Mouse (Mus musculus) effector memory CD4-positive, alpha-beta T cell, adult 5 months (primary cell): Measurements from ENCODE around the gene Hdac9. TPM values are rescaled to one million over a fixed set of nuclear protein-coding genes. Genes with fewer than 3 reads are reported as not detected.

Experiments used
- polyA plus RNA-seq: library from polyadenylated mRNA; unstranded; fragments of 100-300 nt; shearing (Covaris generic); gene quantifications from one replicate; pipeline ENCODE4 v1.2.1, GENCODE M21; 2017

Gene Hdac9
- polyA plus RNA-seq = 0.11 TPM

GRCm38 (mm10) chr12:34916995-34917394 is at the start of gene Hdac9:
Hdac9 (minus strand) TSS chr12:34917095.

Other genes starting within 250 kb of the Hdac9 start
- gene Prps1l1, start 67.7 kb upstream of the Hdac9 start, polyA plus RNA-seq = not detected
- 25.0 TPM for gene Snx13, start 130.1 kb upstream of the Hdac9 start, polyA plus RNA-seq